In genomic region chr7:28822993-28823903, GRCm38 (mm10) we compare ENCODE assay signal across 10 mouse cellular contexts. TPM values are rescaled to one million over a fixed set of nuclear protein-coding genes. Genes with fewer than 3 reads are reported as not detected.
A peak's percentile ranks its signal among the peaks of the same experiment; 100 is the strongest.
DNase-seq lines count a peak whose midpoint lies in the region; ATAC-seq and TF ChIP-seq lines count a peak whose summit lies in the region.
"Had no signal": no experiment of that assay in that cellular context is flagged by ENCODE, and none has a peak within 500 bp of the region (broad histone marks: within the 10 kb centered on the region; RNA-seq: fewer than 3 reads in every experiment).

No protein-coding gene starts in this region.

- no peak overlapping the region for H3K9ac ChIP-seq in embryonic facial prominence, embryonic 12.5 days
- no peak overlapping the region for H3K9ac ChIP-seq in liver, embryonic 12.5 days
- H3K9ac ChIP-seq in liver, embryonic 16.5 days (ENCODE audit: low read depth, low read length): no peak overlapping the region

- peaks cover 44% of the 10 kb centered on the region for H3K36me3 ChIP-seq in embryonic facial prominence, embryonic 12.5 days
- peaks cover 56% of the 10 kb centered on the region for H3K36me3 ChIP-seq in embryonic facial prominence, embryonic 10.5 days (replicated peaks)
- H3K36me3 ChIP-seq in liver, embryonic 12.5 days: peaks cover 51% of the 10 kb centered on the region
- peaks cover 44% of the 10 kb centered on the region for H3K36me3 ChIP-seq in liver, embryonic 16.5 days (ENCODE audit: control insufficient read depth, insufficient read depth)

- TF ChIP-seq POLR2A in embryonic fibroblast, embryonic 13.5 days (IDR thresholded peaks at IDR 0.05; ENCODE audit: low read depth, low read length): 0 out of 2 replicates have a peak, but pooled peaks have one; percentile 8

- no peak overlapping the region for H3K4me3 ChIP-seq in embryonic facial prominence, embryonic 12.5 days
- no peak overlapping the region for H3K4me3 ChIP-seq in embryonic facial prominence, embryonic 10.5 days
- no peak overlapping the region for H3K4me3 ChIP-seq in liver, embryonic 12.5 days
- no peak overlapping the region for H3K4me3 ChIP-seq in embryonic fibroblast, embryonic 13.5 days (ENCODE audit: insufficient read depth, low read length)
- H3K4me3 ChIP-seq in liver, embryonic 16.5 days (ENCODE audit: low read depth, low read length): no peak overlapping the region

- no peak for TF ChIP-seq CTCF in embryonic fibroblast, embryonic 13.5 days (IDR thresholded peaks at IDR 0.05; ENCODE audit: borderline replicate concordance, insufficient read depth, low read length)

- peak overlapping the region; percentile 25; the same call in 1 of the 2 replicates for H3K27ac ChIP-seq in embryonic facial prominence, embryonic 12.5 days
- H3K27ac ChIP-seq in embryonic facial prominence, embryonic 10.5 days (replicated peaks): no peak overlapping the region
- H3K27ac ChIP-seq in liver, embryonic 12.5 days: peak overlapping the region; percentile 76
- H3K27ac ChIP-seq in embryonic fibroblast, embryonic 13.5 days (ENCODE audit: insufficient read depth, low read length): peak overlapping the region; percentile 2; the same call in 1 of the 2 replicates
- peak overlapping the region; percentile 42; the same call in 1 of the 2 replicates for H3K27ac ChIP-seq in liver, embryonic 16.5 days (ENCODE audit: low read length)

- no peaks in the 10 kb centered on the region for H3K27me3 ChIP-seq in embryonic facial prominence, embryonic 12.5 days
- H3K27me3 ChIP-seq in embryonic facial prominence, embryonic 10.5 days (replicated peaks; ENCODE audit: low read depth, poor library complexity, severe bottlenecking): no peaks in the 10 kb centered on the region
- H3K27me3 ChIP-seq in liver, embryonic 12.5 days (replicated peaks): no peaks in the 10 kb centered on the region
- H3K27me3 ChIP-seq in liver, embryonic 16.5 days (ENCODE audit: control insufficient read depth, insufficient read depth, low read depth, low read length): no peaks in the 10 kb centered on the region

- no peak for ATAC-seq in embryonic facial prominence, embryonic 12.5 days (ENCODE audit: insufficient number of reproducible peaks, insufficient read depth, low FRiP score, low TSS enrichment)
- ATAC-seq in liver, embryonic 12.5 days: no peak
- ATAC-seq in liver, embryonic 16.5 days (ENCODE audit: low read depth): no peak
- ATAC-seq in erythroblast, adult 5-6 weeks (replicated peaks; ENCODE audit: low FRiP score, poor library complexity, severe bottlenecking): no peak

- 52% methylated on average over 10 of the region's 10 CpGs for WGBS in embryonic facial prominence, embryonic 12.5 days
- 59% methylated on average over 10 of the region's 10 CpGs for WGBS in embryonic facial prominence, embryonic 10.5 days
- WGBS in liver, embryonic 12.5 days (ENCODE audit: insufficient replicate concordance): 44% methylated on average over 10 of the region's 10 CpGs
- 52% methylated on average over 10 of the region's 10 CpGs for WGBS in liver, embryonic 16.5 days (ENCODE audit: insufficient replicate concordance)

- peaks cover 14% of the 10 kb centered on the region; the same call in 1 of the 2 replicates for H3K4me1 ChIP-seq in embryonic facial prominence, embryonic 12.5 days
- peaks cover 44% of the 10 kb centered on the region for H3K4me1 ChIP-seq in embryonic facial prominence, embryonic 10.5 days
- peaks cover 79% of the 10 kb centered on the region for H3K4me1 ChIP-seq in liver, embryonic 12.5 days
- peaks cover 26% of the 10 kb centered on the region for H3K4me1 ChIP-seq in embryonic fibroblast, embryonic 13.5 days (ENCODE audit: control insufficient read depth, insufficient read depth, low read length)
- peaks cover 36% of the 10 kb centered on the region for H3K4me1 ChIP-seq in liver, embryonic 16.5 days (ENCODE audit: control insufficient read depth, low read depth, low read length)

- no peak overlapping the region for H3K4me2 ChIP-seq in embryonic facial prominence, embryonic 12.5 days (replicated peaks)
- no peak overlapping the region for H3K4me2 ChIP-seq in liver, embryonic 12.5 days
- H3K4me2 ChIP-seq in liver, embryonic 16.5 days (ENCODE audit: low read depth, low read length): no peak overlapping the region

- H3K9me3 ChIP-seq in embryonic facial prominence, embryonic 12.5 days: no peaks in the 10 kb centered on the region
- H3K9me3 ChIP-seq in embryonic facial prominence, embryonic 10.5 days: no peaks in the 10 kb centered on the region
- H3K9me3 ChIP-seq in liver, embryonic 12.5 days (replicated peaks): no peaks in the 10 kb centered on the region
- no peaks in the 10 kb centered on the region for H3K9me3 ChIP-seq in liver, embryonic 16.5 days (replicated peaks; ENCODE audit: control insufficient read depth, low read length)

- DNase-seq in embryonic facial prominence, embryonic 10.5 days (ENCODE audit: low spot score): no peak
- DNase-seq in liver: no peak
- no peak for DNase-seq in MN1 (ENCODE audit: low spot score)
- DNase-seq: adrenal gland, postnatal 25 days; B cell, adult 2 months had no signal

RNA-seq across cellular contexts. Expression of gene Ech1, which starts 1.8 kb away (rescaled TPM):
- 117 and 128 TPM in 2 replicates for polyA plus RNA-seq in embryonic facial prominence, embryonic 12.5 days (2016; fragmentation: Nextera tagmentation; extraction: Ambion mirVana)
- polyA plus RNA-seq in embryonic facial prominence, embryonic 10.5 days (2016; fragmentation: Nextera tagmentation; extraction: Ambion mirVana): 75.8 and 81.7 TPM in 2 replicates
- 72.3 and 73.6 TPM in 2 replicates for polyA plus RNA-seq in liver, embryonic 12.5 days (2016; fragmentation: Nextera tagmentation; extraction: Ambion mirVana)
- 80.4 and 81.2 TPM in 2 replicates for polyA plus RNA-seq in embryonic fibroblast, embryonic 13.5 days (2011; ENCODE audit: insufficient read length, low read depth, missing spikeins)
- 172 and 201 TPM in 2 replicates for polyA plus RNA-seq in liver, embryonic 16.5 days (2015; fragmentation: Nextera tagmentation; extraction: Ambion mirVana)
- 36.6 and 59.0 TPM in 2 replicates for total RNA-seq in erythroblast, adult 5-6 weeks (2015; ENCODE audit: low replicate concordance)
- 23.2 and 31.8 TPM in 2 replicates for total RNA-seq in erythroblast, adult 5-6 weeks (2017; ENCODE audit: low replicate concordance)

RNA-seq across cellular contexts. Expression of gene Lgals4, which starts 10.4 kb away (rescaled TPM):
- 5.4 and 7.3 TPM in 2 replicates for polyA plus RNA-seq in embryonic facial prominence, embryonic 12.5 days (2016; fragmentation: Nextera tagmentation; extraction: Ambion mirVana)
- 4.4 and 4.9 TPM in 2 replicates for polyA plus RNA-seq in embryonic facial prominence, embryonic 10.5 days (2016; fragmentation: Nextera tagmentation; extraction: Ambion mirVana)
- 2.7 and 3.6 TPM in 2 replicates for polyA plus RNA-seq in liver, embryonic 12.5 days (2016; fragmentation: Nextera tagmentation; extraction: Ambion mirVana)
- 1.4 and 6.5 TPM in 2 replicates for polyA plus RNA-seq in embryonic fibroblast, embryonic 13.5 days (2011; ENCODE audit: insufficient read length, low read depth, missing spikeins)
- 6.2 and 22.3 TPM in 2 replicates for polyA plus RNA-seq in liver, embryonic 16.5 days (2015; fragmentation: Nextera tagmentation; extraction: Ambion mirVana)
- 1.7 TPM in 1 of 2 replicates, not detected in the other for total RNA-seq in erythroblast, adult 5-6 weeks (2015; ENCODE audit: low replicate concordance)
- 2.4 TPM in 1 of 2 replicates, not detected in the other for total RNA-seq in erythroblast, adult 5-6 weeks (2017; ENCODE audit: low replicate concordance)

RNA-seq across cellular contexts. Expression of gene Hnrnpl, which starts 14.9 kb away (rescaled TPM):
- polyA plus RNA-seq in embryonic facial prominence, embryonic 12.5 days (2016; fragmentation: Nextera tagmentation; extraction: Ambion mirVana): 372 and 383 TPM in 2 replicates
- 325 and 346 TPM in 2 replicates for polyA plus RNA-seq in embryonic facial prominence, embryonic 10.5 days (2016; fragmentation: Nextera tagmentation; extraction: Ambion mirVana)
- polyA plus RNA-seq in liver, embryonic 12.5 days (2016; fragmentation: Nextera tagmentation; extraction: Ambion mirVana): 186 and 188 TPM in 2 replicates
- 442 and 496 TPM in 2 replicates for polyA plus RNA-seq in embryonic fibroblast, embryonic 13.5 days (2011; ENCODE audit: insufficient read length, low read depth, missing spikeins)
- 69.0 and 80.7 TPM in 2 replicates for polyA plus RNA-seq in liver, embryonic 16.5 days (2015; fragmentation: Nextera tagmentation; extraction: Ambion mirVana)
- total RNA-seq in erythroblast, adult 5-6 weeks (2015; ENCODE audit: low replicate concordance): 98.6 and 172 TPM in 2 replicates
- total RNA-seq in erythroblast, adult 5-6 weeks (2017; ENCODE audit: low replicate concordance): 98.1 and 140 TPM in 2 replicates

RNA-seq across cellular contexts. Expression of gene Rinl, which starts 34.5 kb away (rescaled TPM):
- polyA plus RNA-seq in embryonic facial prominence, embryonic 12.5 days (2016; fragmentation: Nextera tagmentation; extraction: Ambion mirVana): 2.2 and 2.8 TPM in 2 replicates
- polyA plus RNA-seq in embryonic facial prominence, embryonic 10.5 days (2016; fragmentation: Nextera tagmentation; extraction: Ambion mirVana): 2.2 and 2.8 TPM in 2 replicates
- polyA plus RNA-seq in liver, embryonic 12.5 days (2016; fragmentation: Nextera tagmentation; extraction: Ambion mirVana): 14.5 and 16.1 TPM in 2 replicates
- polyA plus RNA-seq in embryonic fibroblast, embryonic 13.5 days (2011; ENCODE audit: insufficient read length, low read depth, missing spikeins): 0.77 TPM in 1 of 2 replicates, not detected in the other
- 8.1 and 8.7 TPM in 2 replicates for polyA plus RNA-seq in liver, embryonic 16.5 days (2015; fragmentation: Nextera tagmentation; extraction: Ambion mirVana)
- total RNA-seq in erythroblast, adult 5-6 weeks (2015; ENCODE audit: low replicate concordance): 21.1 and 25.0 TPM in 2 replicates
- total RNA-seq in erythroblast, adult 5-6 weeks (2017; ENCODE audit: low replicate concordance): 9.9 and 13.4 TPM in 2 replicates

RNA-seq across cellular contexts. Expression of gene Lgals7, which starts 40.4 kb away (rescaled TPM):
- polyA plus RNA-seq in embryonic facial prominence, embryonic 12.5 days (2016; fragmentation: Nextera tagmentation; extraction: Ambion mirVana): 2.4 and 4.2 TPM in 2 replicates
- 0.63 and 1.9 TPM in 2 replicates for polyA plus RNA-seq in embryonic facial prominence, embryonic 10.5 days (2016; fragmentation: Nextera tagmentation; extraction: Ambion mirVana)
- 0.25 TPM in 1 of 2 replicates, not detected in the other for polyA plus RNA-seq in liver, embryonic 12.5 days (2016; fragmentation: Nextera tagmentation; extraction: Ambion mirVana)
- 1.5 and 4.3 TPM in 2 replicates for polyA plus RNA-seq in embryonic fibroblast, embryonic 13.5 days (2011; ENCODE audit: insufficient read length, low read depth, missing spikeins)
- polyA plus RNA-seq in liver, embryonic 16.5 days (2015; fragmentation: Nextera tagmentation; extraction: Ambion mirVana): 0.16 and 0.19 TPM in 2 replicates
- total RNA-seq in erythroblast, adult 5-6 weeks (2015; ENCODE audit: low replicate concordance): not detected in 2 replicates
- not detected in 2 replicates for total RNA-seq in erythroblast, adult 5-6 weeks (2017; ENCODE audit: low replicate concordance)
- total RNA-seq: adrenal gland, postnatal 25 days had no signal
